Mouse (Mus musculus) stomach, postnatal 0 days (tissue): ENCODE measurements around the gene Ltbr. TPM values are rescaled to one million over a fixed set of nuclear protein-coding genes. Genes with fewer than 3 reads are reported as not detected.
"Not testable (repeated sequence)": the region's sequence is repeated elsewhere in the genome, so short reads cannot be mapped to it uniquely, and the experiment has no call there.

Source experiments
- ATAC-seq: fragments of 200-750 bp; cut with Nextera tagmentation; 2 replicates; pipeline ENCODE4 v1.8.0; 2017; ENCODE audit not compliant: low FRiP score, low TSS enrichment
- DNase-seq: peaks from one replicate; pipeline ENCODE4 v3.0.0-alpha.2; 2016; ENCODE audit warnings: low spot score
- H3K27ac ChIP-seq: fragments of 300-500 bp; sonication (generic); replicated peaks from 2 replicates; pipeline ENCODE4 v1.5.1; 2014; ENCODE audit warnings: mild to moderate bottlenecking, control low read depth
- H3K27me3 ChIP-seq: fragments of 300-500 bp; sonication (generic); 2 replicates; pipeline ENCODE4 v1.6.1; 2014; ENCODE audit warnings: low read length; ENCODE audit not compliant: control insufficient read depth, insufficient read depth
- H3K36me3 ChIP-seq: fragments of 300-500 bp; sonication (generic); 2 replicates; pipeline ENCODE4 v1.6.1; 2014; ENCODE audit warnings: low read length, mixed read lengths; ENCODE audit not compliant: control insufficient read depth, insufficient read depth
- H3K4me1 ChIP-seq: fragments of 300-500 bp; sonication (generic); replicated peaks from 2 replicates; pipeline ENCODE4 v1.6.1; 2014; ENCODE audit warnings: antibody characterized with exemption; ENCODE audit not compliant: control insufficient read depth, insufficient read depth
- H3K4me2 ChIP-seq: fragments of 300-500 bp; sonication (generic); replicated peaks from 2 replicates; pipeline ENCODE4 v1.6.1; 2014; ENCODE audit warnings: low read depth, mild to moderate bottlenecking, control low read depth, moderate library complexity
- H3K4me3 ChIP-seq: fragments of 300-500 bp; sonication (generic); 2 replicates; pipeline ENCODE4 v1.5.1; 2014; ENCODE audit warnings: low read depth, low read length, control low read depth
- H3K9ac ChIP-seq: fragments of 300-500 bp; sonication (generic); 2 replicates; pipeline ENCODE4 v1.6.1; 2014; ENCODE audit warnings: mild to moderate bottlenecking, low read length, control low read depth, mixed read lengths
- H3K9me3 ChIP-seq: fragments of 300-500 bp; sonication (generic); 2 replicates; pipeline ENCODE4 v1.6.1; 2016; ENCODE audit warnings: low read length; ENCODE audit not compliant: control insufficient read depth
- CTCF ChIP-seq: IDR thresholded peaks from 2 replicates; pipeline ENCODE4 v1.5.1; 2016; ENCODE audit warnings: antibody characterized with exemption, low read depth, mild to moderate bottlenecking, moderate library complexity
- EP300 ChIP-seq: optimal IDR thresholded peaks from 2 replicates; pipeline ENCODE3; 2016; ENCODE audit warnings: antibody characterized with exemption
- WGBS: fragments of 180-500 bp; shearing (Covaris S2); extraction: QIAGEN DNeasy Blood & Tissue Kit; methylation state at CpG from one replicate; pipeline ENCODE4 v1.1.7; 2014; 5-methylcytosine and 5-hydroxymethylcytosine counted together
- polyA plus RNA-seq: library from polyadenylated mRNA; unstranded; fragments of >200 nt; fragmentation: Nextera tagmentation; extraction: Ambion mirVana; gene quantifications from 2 replicates; pipeline ENCODE4 v1.2.1, GENCODE M21; 2015

Gene Ltbr
- polyA plus RNA-seq, 1 experiment from 2014 or later, result 71.5 TPM

DNA sequence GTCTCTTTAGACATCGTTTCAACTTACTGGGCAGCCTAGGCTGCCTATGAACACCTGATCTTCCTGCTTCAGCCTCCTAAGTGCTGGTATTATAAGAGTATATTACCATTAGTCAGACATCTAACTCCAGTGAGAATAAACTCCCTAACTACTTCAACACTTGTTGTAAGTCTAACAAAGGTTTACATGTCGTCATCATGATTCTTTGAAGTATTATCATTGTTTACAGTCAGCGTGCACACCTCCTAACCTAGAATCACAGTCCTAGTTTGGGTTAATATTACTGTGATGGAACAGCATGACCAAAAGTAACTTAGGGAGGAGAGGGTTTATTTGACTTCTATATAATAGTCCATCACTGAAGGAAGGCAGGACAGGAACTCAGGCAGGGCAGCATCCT lies 46.2 kb downstream of the Ltbr start:
- Histone ChIP-seq H3K9ac (no peak overlapping the region), H3K4me1 (no peaks in the 10 kb centered on the region), H3K9me3 (no peaks in the 10 kb centered on the region), H3K27me3 (no peaks in the 10 kb centered on the region), H3K36me3 (no peaks in the 10 kb centered on the region), H3K4me2 (no peak overlapping the region), H3K4me3 (no peak overlapping the region), H3K27ac (no peak overlapping the region)
- 59% methylated on average over 3 of the region's 3 CpGs for WGBS
- TF ChIP-seq EP300, result no peak
- TF ChIP-seq CTCF, result no peak
- DNase-seq (no peak), ATAC-seq (no peak)

DNA sequence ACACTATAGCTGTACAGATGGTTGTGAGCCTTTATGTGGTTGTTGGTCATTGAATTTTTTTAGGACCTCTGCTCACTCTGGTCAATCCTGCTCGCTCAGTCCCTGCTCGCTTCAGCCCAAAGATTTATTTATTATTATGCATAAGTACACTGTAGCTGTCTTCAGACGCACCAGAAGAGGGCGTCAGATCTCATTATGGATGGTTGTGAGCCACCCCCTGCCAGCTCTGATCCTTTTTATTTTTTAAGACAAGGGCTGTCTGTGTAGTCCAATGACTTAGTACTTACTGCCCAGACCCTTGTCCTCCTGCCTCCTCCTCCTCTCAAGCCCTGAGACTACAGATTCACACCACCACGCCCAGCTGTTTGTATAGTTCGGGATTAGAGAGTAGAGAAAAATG lies 47.1 kb downstream of the Ltbr start:
- H3K4me1 ChIP-seq, DNase-seq, H3K4me2 ChIP-seq, H3K9me3 ChIP-seq, H3K27ac ChIP-seq, H3K9ac ChIP-seq, ATAC-seq, H3K36me3 ChIP-seq, H3K4me3 ChIP-seq, H3K27me3 ChIP-seq: not testable (repeated sequence)
- WGBS, result 59% methylated on average over 6 of the region's 6 CpGs

DNA sequence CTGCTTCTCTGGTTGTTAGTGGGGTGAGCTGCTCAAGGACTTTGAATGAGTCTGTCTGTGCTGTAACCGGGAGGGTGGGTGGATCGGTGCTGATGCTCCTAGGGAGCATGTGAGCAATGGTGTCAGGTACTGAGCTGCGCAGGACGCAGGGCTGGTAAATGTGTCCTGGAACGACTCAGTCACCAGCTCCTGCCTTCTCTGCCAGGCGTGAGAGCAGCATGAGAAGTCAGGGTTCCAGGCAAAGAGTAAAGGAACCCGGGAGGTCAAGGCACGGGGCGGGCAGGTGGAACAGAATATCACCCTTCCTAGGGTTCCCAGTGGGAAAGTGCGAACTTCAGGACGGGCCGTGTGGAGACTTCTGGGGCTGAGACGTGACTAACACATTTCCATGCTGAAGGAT lies 47.6 kb downstream of the Ltbr start:
- Histone ChIP-seq H3K4me2 (no peak overlapping the region), H3K4me1 (no peaks in the 10 kb centered on the region), H3K9ac (no peak overlapping the region), H3K9me3 (no peaks in the 10 kb centered on the region), H3K27me3 (no peaks in the 10 kb centered on the region), H3K4me3 (no peak overlapping the region), H3K27ac (no peak overlapping the region), H3K36me3 (no peaks in the 10 kb centered on the region)
- TF ChIP-seq EP300 (no peak), CTCF (no peak)
- ATAC-seq (no peak), DNase-seq (no peak)
- 67% methylated on average over 13 of the region's 13 CpGs for WGBS

DNA sequence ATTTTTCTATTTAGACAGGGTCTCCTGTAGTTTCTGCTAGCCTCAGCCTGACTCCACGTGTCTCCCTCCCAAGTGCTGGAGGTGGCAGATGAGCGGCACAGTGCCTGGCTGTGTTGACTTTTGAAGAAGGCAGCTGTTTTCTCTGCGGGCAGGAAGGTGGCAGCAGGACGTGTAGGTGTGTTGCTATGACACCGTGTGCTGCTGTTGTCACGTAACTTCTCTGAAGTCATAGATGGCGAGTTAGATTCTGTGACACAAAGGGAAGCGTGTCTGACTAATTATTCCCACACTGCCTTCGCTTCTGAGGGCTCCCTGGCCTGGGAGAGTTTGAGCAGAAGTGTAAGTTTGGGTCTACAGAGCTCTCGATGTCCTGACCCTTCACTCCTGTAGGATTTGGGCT lies 48.4 kb downstream of the Ltbr start:
- no peaks in the 10 kb centered on the region for H3K9me3 ChIP-seq
- H3K4me3 ChIP-seq, result no peak overlapping the region
- H3K9ac ChIP-seq, result no peak overlapping the region
- TF ChIP-seq EP300, result no peak
- no peak for TF ChIP-seq CTCF
- no peaks in the 10 kb centered on the region for H3K4me1 ChIP-seq
- ATAC-seq (peak; percentile 83), DNase-seq (no peak)
- no peak overlapping the region for H3K4me2 ChIP-seq
- WGBS, result 35% methylated on average over 10 of the region's 10 CpGs
- no peak overlapping the region for H3K27ac ChIP-seq
- H3K27me3 ChIP-seq, result no peaks in the 10 kb centered on the region
- no peaks in the 10 kb centered on the region for H3K36me3 ChIP-seq

DNA sequence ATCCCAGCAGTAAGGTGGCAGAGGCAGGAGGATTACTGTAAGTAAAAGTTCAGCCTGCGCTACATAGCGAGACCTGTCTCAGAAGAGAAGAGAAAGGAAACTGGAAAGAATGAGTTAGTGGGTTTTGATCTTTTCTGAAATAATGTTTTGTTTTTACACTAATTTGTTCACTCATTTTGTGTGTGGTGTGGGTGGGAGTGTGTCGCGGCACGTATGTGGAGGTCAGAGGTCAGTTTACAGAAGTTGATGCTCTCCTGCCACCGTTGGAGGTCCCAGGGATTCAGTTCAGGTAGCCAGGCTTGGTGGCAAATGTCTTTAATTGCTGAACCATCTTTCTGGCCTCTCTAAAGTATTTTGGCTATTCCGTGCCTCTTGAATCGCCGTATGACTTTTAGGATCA lies 49.5 kb downstream of the Ltbr start:
- 74% methylated on average over 9 of the region's 9 CpGs for WGBS

DNA sequence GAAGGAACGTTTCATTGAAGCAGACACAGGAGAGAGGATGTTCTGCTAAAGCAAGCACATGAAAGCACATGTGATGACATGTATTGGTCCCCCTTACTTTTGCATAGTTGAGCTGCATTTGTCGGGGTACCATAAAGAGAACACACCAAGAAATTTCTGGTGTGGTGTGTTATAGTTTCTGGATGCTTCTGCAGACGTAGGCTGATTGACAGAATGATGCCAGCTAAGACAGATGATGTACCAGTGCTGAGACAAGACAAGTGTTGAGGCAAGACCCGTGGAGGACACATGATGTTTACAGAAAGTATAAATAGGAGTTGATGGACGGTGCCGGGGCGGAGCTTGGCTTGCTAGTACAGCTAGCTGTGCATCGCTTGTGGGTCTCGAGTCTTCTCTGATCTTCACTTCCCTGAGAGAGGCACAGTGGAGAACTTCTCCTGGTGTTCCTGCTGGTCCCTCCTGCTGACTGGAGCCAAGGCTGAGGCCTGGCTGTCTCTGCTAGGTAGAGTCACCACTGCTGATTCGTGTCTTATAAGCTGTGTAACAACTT lies 53.6 kb downstream of the Ltbr start:
- H3K9me3 ChIP-seq, result no peaks in the 10 kb centered on the region
- no peaks in the 10 kb centered on the region for H3K4me1 ChIP-seq
- no peak overlapping the region for H3K4me3 ChIP-seq
- TF ChIP-seq EP300, result no peak
- TF ChIP-seq CTCF, result no peak
- ATAC-seq (no peak), DNase-seq (no peak)
- H3K4me2 ChIP-seq, result no peak overlapping the region
- no peak overlapping the region for H3K27ac ChIP-seq
- WGBS, result 60% methylated on average over 10 of the region's 10 CpGs
- no peaks in the 10 kb centered on the region for H3K36me3 ChIP-seq
- H3K27me3 ChIP-seq, result no peaks in the 10 kb centered on the region
- H3K9ac ChIP-seq, result no peak overlapping the region

More for the DNA sequence above, 49.5 kb downstream of the Ltbr start:
- no peaks in the 10 kb centered on the region for H3K36me3 ChIP-seq
- no peak for ATAC-seq
- TF ChIP-seq EP300 (no peak), CTCF (no peak)
- no peak for DNase-seq
- H3K4me2 ChIP-seq, result no peak overlapping the region
- no peak overlapping the region for H3K27ac ChIP-seq
- no peaks in the 10 kb centered on the region for H3K4me1 ChIP-seq
- H3K9ac ChIP-seq, result no peak overlapping the region
- H3K9me3 ChIP-seq, result no peaks in the 10 kb centered on the region
- H3K27me3 ChIP-seq, result no peaks in the 10 kb centered on the region
- H3K4me3 ChIP-seq, result no peak overlapping the region

Other genes starting within 250 kb of the Ltbr start
- gene Lpar5, start 246.0 kb downstream of the Ltbr start, polyA plus RNA-seq, result 6.4 and 7.0 TPM in 2 replicates
- 28.1 and 36.6 TPM in 2 replicates for gene Chd4, start 217.9 kb downstream of the Ltbr start, polyA plus RNA-seq
- 25.0 and 26.6 TPM in 2 replicates for gene Nop2, start 182.0 kb downstream of the Ltbr start, polyA plus RNA-seq
- gene Iffo1, start 168.6 kb downstream of the Ltbr start, polyA plus RNA-seq, result 4.4 and 5.7 TPM in 2 replicates
- gene Gapdh, start 147.4 kb downstream of the Ltbr start, polyA plus RNA-seq, result 920 and 1,103 TPM in 2 replicates
- gene Ncapd2, start 122.2 kb downstream of the Ltbr start, polyA plus RNA-seq, result 15.3 and 16.6 TPM in 2 replicates
- 196 and 211 TPM in 2 replicates for gene Mrpl51, start 122.1 kb downstream of the Ltbr start, polyA plus RNA-seq
- 3.3 and 3.4 TPM in 2 replicates for gene Vamp1, start 98.3 kb downstream of the Ltbr start, polyA plus RNA-seq
- gene Tapbpl, start 82.0 kb downstream of the Ltbr start, polyA plus RNA-seq, result 8.5 and 8.6 TPM in 2 replicates
- 0.91 and 1.1 TPM in 2 replicates for gene Cd27, start 76.9 kb downstream of the Ltbr start, polyA plus RNA-seq
- 0.08 and 0.15 TPM in 2 replicates for gene Tuba3a, start 27.8 kb downstream of the Ltbr start, polyA plus RNA-seq
- 18.5 and 20.6 TPM in 2 replicates for gene Scnn1a, start 6.8 kb upstream of the Ltbr start, polyA plus RNA-seq
- 75.3 and 77.7 TPM in 2 replicates for gene Tnfrsf1a, start 35.5 kb upstream of the Ltbr start, polyA plus RNA-seq
- gene Plekhg6, start 66.9 kb upstream of the Ltbr start, polyA plus RNA-seq, result 6.3 and 6.7 TPM in 2 replicates
- 487 and 500 TPM in 2 replicates for gene Cd9, start 180.9 kb upstream of the Ltbr start, polyA plus RNA-seq
- gene Vwf, start 232.9 kb upstream of the Ltbr start, polyA plus RNA-seq, result 7.8 and 9.5 TPM in 2 replicates